Mouse (Mus musculus) heart, postnatal 0 days (tissue): ENCODE measurements around the gene Olfr686.
A peak's percentile ranks its signal among the peaks of the same experiment; 100 is the strongest.

Experiments
- CTCF ChIP-seq: IDR thresholded peaks from 2 replicates; pipeline ENCODE4 v1.5.1; 2016; ENCODE audit warnings: antibody characterized with exemption, control low read depth, low read depth
- EP300 ChIP-seq: IDR thresholded peaks from 2 replicates; pipeline ENCODE4 v1.6.1; 2016; ENCODE audit warnings: antibody characterized with exemption, low read depth

GRCm38 (mm10) chr7:105228138-105228537 lies 20.9 kb upstream of the Olfr686 start:
- TF ChIP-seq CTCF (no peak), EP300 (peak; percentile 88)
